Mouse (Mus musculus) embryo, embryonic 10.5 days (tissue): ENCODE measurements around the gene Snx29.

Experiments used
- DNase-seq: peaks from one replicate; pipeline ENCODE4 v3.0.0-alpha.2; 2015; ENCODE audit warnings: low spot score

The Snx29 gene

DNA sequence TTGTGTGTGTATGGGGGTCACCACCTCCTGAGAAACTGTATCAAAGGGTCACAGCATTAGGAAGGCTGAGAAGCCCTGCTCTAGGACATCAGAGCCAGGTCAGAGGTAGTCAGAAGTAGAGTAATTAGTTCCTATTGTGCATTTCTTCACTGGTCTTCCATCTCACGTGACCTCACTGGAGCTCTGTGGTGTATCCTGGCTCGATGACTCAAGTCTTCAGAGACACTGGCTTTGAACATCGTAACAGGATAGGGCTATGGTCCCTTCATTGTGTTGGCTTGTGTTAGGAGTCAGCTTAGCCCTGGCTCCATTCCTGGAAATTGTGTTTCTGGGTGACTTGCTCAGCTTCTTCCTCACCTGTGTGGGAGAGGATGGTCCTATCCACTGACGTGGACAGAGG is 126.6 kb downstream of the Snx29 start:
- DNase-seq, result no peak

DNA sequence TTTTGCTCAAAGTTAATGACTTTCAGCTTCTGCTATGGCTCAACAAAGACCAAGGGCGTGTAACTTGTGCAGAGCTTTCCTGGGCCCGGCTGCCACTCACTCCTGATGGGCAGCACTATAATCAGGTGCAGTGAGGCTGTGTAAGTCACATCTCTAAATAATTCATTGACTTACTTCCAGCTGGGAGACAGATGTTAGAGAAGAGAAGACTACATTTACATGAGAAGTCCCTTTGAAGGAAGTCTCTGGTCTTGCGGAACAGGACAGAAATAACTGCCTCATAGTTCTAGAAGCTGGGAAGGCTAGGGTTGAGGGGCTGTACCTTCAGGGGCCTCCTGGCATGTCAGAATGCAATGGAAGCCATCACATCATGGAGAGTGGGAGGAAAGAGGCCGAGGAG is 127.9 kb downstream of the Snx29 start:
- DNase-seq, result no peak

DNA sequence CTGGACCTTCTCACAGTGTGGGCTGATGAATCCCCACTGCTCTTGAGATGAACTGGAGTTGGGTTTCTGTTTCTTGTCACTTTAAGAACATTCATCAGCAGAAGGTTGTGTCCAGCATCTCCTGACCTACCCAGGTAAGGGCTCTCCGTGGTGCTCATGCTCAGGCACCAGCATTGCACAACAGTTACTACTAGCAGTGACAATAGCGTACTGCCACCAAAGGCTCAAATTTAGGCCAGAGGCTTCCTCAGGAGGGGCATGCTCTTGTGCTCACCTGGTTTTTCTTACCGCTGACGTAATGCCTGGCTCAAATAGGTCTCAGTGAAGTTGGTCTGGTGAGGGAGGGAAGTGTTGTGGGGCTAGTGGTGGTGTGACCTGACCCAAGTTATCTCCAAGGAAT is 132.2 kb downstream of the Snx29 start:
- no peak for DNase-seq

DNA sequence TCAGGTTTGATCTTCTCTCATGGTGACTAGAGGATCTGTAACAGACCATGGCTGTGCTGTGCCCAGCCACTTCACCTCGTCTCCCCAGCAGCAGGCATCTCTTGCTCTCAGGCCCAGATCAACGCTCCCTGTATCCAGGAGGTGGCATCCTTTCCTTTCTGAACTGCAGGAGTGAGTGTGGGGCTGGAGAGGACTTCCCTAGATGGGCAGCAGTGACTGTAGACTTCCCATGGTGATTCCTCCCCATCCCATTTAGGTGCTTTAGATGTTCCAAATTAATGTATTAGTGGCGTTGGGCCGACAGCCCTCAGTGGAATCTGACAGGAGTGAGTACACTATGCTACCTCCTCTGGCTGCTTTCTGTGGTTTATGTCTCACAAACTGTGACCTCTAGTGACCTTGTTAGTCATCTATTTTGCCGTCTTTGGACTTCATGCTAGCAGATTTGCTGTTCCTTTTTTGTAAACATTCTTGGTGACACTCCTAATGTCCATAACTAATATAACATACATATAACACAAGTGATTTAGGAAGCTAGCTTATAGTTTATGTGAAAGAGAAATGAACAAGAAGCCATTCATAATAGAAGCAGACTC is 132.9 kb downstream of the Snx29 start:
- no peak for DNase-seq

DNA sequence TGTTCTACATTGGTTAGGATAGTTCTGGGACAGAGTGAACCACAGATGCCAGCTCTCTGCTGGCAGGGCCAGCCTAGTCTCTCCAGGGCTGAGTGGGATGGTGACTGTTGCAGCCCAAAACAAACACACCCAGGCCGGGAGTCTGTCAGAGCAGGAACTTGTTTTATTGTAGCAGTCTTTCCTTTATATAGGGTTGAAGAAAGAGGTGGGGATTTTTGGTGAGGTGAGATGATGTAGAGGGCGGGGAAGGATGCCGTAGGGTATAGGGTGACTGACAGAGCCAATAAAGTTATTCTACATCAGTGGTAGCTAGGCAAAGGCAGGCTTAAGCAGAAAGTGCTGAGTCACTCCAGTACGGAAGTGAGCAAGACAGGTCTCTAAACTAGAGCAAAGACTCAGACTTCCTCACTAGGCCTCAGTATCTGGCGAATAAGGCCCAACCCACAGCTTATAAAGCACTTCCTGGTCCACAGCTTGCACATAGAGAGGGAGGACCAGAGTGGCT is 133.5 kb downstream of the Snx29 start:
- no peak for DNase-seq

DNA sequence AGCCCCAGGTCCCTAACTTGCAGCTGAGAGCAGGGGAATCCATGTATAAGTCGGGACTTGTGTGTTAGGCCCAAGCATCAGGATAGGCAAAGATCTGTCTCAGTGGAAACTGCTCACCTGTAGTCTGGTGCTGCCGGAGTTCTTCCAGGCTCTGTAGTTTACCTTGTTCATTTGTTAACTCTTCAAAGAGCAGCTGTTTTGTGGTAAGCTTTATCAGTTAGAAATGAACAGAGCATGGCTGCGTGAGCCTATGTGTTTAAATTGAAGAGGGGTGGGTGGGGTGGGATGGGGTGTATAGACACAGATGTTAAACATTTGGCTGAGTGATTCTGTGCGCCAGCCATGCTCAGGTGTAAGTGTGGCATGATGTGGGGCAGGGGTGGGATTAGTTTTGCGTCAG is 134.4 kb downstream of the Snx29 start:
- DNase-seq, result no peak

DNA sequence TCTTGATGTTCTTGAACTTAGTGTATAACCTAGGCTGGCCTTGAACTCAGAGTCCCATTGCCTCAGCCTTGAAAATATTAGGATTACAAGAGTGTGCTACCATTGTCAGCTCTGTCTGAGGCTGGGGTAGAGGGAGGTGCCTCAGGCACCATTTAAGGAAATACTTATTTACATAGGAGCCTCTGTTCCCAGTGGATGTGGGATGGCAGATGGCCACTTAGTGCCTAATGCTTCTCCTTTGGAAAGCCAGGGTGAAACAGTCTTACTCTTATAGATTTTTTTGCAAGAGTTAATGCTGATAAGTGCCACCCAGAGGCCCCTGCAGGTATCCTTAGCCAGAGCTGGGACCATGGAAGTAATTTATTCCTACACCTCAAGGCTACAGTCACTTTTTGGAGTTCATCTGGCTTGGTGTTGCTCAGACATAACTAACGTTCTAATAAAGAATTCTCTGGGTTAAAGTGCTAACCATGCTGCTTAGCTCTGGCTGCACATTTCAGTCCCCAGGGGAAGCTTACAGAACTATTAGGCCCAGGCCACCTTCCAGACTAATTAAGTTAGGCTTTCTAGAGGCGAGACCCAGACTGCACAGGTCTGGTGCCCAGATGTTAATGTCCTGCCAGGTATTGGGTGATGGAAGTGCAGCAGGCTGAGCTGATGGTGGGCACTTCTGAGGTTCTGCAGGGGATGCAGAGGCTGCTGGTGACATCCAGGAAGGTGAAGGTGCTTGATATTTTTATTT is 135.1 kb downstream of the Snx29 start:
- peak; percentile 7 for DNase-seq

DNA sequence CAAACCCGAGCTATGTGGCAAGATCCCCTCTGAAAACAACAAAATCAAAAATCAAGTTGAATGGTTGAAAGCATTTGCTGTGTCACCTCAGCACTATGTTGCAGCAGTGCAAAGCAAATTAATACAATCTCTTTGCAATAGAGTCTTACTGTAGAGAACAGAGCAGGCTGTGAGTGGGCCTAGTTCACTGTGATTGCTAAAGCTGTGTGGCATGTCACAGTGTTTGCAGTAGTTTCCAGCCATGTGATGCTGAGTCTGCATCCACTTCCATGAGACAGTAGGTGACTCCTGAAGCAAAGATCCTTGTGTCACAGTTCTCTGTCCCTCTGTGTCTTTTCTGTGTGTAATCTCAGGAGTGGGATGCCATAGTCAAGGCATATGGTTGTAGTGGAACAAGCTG is 137.5 kb downstream of the Snx29 start:
- DNase-seq, result no peak

DNA sequence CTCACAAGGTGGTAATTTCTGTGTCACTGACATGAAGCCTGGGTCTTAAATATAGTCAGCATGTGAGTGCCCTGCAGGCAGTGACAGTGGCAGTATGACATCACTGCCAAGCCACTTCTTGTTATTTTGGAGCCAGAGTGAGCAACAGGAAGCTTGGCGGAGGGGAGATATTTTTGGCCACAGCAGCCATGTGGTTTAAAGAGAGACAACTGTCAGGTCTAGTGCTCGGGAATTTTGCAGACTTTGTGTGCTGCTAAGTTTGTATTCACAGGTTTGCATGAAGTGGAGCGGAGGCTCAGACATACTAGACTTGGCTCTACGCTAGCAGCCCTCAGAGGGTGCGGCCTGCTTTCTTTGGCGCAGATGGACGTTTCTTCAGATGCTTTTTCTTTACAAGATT is 138.9 kb downstream of the Snx29 start:
- DNase-seq, result no peak

DNA sequence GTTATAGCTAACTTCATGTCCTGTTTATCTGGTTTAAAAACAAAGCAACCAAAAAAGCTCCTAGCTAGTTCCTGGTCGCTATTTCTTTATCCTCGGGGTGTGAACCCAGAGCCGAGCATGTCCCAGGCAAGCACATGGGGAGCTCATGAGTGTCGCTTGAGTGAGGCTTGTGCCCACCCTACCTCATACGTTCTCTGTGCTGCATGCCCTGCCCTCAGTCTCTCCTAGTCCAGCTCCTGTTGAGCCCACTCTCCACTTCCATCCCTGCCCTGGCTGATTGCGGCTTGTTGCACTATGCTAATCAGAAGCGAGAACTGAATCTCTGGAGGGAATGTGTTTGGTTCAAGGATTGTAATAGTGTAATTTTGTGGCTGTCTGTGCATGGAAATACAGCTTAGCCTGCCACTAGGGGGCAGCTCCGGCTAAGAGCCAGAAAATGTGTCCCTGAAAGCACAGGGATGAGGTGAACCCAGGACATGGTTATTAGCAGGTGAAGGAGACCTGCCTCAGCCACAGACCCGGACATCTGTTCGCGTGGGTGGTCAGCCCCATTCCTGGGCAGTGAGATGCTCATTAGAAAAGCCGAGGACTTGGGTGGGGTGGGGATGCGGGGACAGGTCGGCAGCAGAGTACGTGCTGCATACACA is 145.9 kb downstream of the Snx29 start:
- DNase-seq, result peak; percentile 74

DNA sequence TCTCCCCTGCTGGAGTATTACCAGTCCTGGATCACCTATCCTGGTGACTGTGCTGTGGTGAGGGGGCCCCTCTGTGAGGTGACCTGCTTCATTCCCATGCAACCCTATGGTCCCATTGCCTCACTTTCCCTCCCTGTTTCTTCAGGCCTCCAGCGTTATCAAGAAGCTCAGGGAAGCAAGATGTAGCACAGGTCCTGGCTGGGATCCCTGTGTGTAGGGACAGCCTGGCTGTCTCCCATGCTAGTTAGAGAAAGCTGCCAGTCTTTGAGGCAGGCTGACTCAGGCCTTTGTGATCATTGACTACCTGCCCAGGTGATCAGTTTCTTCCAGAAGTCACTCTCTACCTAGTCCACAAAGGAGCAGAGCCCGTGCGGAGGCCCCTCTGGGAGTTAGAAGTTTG is 146.8 kb downstream of the Snx29 start:
- no peak for DNase-seq

DNA sequence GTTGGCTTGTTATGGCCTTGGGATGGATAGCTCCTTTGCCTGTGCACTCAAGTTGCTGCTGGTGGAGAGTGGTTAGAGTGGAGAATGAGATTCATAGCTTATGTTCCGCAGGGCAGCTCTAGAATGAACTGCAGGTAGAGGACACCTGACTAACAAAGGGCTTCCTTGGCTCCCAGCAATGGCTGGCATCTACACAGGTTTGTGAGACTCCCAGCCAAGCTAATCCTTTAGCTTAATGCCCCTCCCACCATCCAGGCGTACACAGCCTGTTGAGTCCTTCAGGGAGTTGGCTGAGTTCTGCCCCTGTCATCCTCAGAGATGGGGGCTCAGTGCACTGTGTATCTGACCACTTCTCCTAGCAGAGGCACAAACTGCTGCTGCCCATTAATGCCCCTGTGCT is 148.5 kb downstream of the Snx29 start:
- DNase-seq, result no peak

DNA sequence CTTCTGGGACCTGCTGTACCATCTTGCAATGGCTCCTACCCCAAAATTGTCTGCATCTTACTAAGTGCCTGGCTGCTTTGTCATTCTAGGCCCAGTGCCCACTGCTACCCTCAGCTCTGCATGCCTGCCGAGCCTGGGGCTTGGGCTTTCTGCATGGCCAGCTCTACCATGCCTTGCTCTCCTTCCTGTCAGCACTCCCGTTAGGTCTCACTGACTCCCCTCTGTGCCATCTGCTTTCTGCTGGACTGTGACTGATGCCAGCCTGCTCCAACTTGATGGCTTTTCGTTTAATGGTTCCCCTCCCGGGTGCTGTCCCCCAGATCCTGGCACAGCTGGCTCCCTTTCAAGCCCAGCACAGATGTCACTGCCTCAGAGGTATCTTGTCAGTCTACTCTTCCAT is 150.1 kb downstream of the Snx29 start:
- DNase-seq, result no peak

DNA sequence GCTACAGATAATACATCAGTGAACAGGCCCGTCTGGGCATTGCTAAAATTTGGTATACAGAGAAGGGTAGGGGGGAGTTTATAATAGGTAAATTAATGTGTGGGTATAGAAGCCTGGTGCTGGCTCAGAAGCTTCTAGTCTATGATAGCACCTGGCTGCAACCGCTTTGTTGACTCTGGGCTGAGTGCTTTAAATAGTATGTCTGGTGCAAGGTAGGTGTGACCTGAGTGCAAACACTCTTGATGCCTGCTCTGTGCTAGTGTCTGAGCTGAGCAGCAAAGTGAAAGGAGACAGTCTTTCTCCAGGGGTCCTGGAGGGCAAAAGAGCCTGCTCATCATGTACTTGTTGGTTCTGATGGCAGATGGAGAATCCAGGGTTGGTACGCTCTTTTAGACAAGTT is 150.8 kb downstream of the Snx29 start:
- DNase-seq, result no peak

DNA sequence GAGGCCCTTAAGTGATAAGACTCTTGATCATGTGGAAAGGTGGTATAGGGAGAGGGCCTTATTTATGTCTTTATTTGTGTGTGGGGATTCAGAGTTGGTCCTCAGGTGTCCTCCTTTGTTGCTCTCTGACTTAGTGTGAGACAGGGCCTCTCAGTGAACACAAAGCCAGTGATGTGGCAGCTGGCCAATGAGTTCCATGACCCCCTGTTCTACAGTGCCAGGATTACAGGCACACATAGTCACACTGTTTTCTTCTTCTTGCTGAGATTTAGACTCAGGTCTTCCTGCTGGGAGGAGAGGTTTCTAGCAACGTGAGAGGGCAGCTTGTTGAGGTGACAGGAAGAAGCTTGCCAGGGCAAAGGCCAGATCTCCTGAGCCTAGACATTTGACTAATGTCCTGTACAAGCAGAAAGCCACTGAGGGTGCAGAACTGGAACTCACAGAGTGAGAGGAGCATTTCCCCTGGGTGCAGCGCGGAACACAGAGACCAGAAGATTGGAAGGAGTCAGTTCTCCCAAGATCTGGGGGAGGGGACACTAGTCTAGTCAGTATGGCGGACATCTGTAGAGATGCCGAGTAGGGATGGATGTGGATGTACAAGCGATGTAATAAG is 151.3 kb downstream of the Snx29 start:
- DNase-seq, result no peak

DNA sequence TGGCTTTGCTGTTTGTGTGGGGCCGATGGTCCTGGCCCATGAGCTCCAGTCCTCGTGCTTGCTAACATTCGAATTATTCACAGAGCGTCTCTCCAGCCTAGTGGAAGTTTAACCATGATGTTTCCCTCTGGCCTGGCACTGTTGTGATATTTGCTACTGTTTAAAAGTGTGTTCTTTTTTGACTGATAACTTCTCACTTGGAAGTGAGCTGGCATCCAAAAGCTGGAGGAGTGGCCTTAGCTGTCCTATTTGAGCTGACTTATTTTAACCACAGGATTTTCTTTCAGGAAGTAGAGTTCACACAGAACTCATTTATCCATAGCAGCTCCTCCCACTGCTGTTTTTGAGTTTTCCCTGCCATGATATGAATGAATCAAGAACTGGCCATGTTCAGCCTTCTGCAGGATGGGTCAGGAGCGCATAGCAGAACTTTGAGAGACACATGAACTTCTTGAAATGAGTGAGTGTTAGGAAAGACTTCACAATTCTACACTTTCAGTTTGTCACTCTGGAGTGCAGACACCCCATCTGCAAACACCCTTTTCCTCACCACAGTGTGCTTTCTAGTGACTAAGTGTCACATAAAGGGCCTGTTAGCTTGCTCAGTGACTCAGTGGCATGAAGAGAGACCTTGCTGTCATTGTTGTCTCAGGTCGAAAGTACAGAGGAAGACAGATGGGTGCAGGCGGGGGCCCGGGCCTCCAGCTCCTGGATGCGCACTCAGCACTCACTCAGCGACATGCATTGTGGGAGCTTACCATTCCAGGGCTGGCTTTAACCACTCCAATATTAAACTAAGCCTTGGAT is 152.6 kb downstream of the Snx29 start:
- DNase-seq, result no peak

DNA sequence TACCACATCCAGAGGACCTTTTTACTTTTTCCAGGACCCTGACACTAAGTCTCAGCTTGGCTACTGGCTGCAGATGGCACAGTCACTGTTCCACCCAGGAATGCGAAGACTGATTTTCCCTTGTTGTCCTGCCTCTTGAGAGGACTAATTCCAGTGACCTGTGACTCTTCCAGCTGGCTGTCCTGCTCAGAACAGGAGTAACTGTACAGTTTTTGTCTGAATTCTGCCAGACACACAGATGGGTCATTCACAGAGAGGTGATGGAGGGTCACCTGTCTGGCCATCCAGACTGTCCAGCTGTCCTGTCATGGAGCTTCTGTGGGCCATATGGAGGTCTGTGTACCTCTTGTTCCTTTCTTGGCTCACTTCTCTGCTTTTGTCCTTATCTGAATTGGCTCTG is 153.6 kb downstream of the Snx29 start:
- DNase-seq, result no peak

DNA sequence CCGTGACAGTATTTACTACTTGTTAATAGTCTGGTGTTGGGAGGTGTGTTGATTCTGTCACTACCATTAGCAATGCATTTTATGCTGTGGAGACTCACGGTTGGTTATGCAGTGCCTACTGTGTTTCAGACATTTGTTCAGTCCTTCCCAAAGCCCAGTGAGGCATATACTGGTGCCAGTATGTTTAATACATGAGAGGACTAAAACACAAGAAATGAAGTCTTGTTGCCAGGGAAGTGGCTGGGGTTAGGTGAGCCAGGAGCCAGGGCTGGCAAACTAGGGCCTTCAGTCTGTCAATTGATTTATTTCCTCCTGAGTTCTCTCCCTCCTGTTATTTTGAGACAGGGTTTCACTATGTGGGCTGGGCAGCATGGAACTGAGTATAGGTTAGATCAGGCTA is 154.3 kb downstream of the Snx29 start:
- DNase-seq, result no peak

DNA sequence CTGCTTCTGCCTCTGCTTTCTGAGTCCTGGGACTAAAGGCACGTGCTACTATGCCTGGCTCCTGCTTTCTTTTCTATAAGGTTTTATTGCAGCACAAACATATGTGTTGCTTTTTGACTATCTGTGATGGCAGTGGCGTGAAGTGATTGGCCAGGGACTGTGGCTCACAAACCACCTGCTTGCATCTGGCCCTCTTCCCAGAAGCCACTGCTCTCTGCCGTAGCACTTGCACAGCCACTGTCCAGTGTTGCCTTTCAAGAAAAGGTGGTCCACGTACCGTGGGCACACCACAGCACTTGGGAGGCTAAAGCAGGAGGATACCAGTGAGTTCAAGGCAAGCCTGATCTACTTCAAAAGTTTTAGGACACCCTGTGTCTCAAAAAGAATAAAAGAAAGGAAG is 154.9 kb downstream of the Snx29 start:
- DNase-seq, result no peak

DNA sequence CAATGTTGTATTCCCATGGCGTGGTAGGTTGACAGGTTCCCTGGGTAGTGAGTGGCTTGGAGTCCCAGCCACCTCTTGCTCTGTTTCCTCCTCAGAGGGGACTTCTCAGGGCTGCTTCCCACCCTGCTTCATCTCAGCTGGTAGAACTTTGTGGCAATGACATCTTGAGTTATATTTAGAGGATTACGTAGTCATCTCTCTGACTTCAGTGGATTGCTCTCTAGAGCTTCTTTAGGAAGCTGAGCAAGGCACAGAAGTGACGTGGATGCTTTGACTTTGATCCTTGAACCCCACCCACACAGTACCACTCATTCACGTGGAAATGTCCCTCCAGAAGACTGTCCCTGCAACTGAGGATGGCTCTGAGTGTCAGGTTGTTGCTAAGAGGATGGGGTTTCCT is 156.9 kb downstream of the Snx29 start:
- DNase-seq, result no peak

DNA sequence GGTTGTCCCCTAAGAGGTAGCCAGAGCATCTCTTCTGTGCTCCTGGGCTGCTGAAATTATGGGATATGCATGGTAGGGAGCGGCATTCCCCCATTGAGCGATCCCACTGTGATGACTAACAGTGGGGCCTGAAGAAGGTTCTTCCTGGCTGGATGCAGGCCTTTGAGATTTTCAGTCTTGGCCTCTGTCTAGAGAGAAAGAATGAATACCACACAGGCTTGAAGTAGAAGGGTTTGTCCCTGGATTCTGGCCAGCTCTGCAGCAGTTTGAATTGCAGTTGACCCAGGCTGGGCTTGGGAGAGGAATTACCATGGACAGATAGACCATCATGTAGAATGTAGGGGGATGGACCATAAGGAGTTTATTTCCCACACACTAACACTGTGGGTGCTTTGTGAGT is 159.5 kb downstream of the Snx29 start:
- no peak for DNase-seq

DNA sequence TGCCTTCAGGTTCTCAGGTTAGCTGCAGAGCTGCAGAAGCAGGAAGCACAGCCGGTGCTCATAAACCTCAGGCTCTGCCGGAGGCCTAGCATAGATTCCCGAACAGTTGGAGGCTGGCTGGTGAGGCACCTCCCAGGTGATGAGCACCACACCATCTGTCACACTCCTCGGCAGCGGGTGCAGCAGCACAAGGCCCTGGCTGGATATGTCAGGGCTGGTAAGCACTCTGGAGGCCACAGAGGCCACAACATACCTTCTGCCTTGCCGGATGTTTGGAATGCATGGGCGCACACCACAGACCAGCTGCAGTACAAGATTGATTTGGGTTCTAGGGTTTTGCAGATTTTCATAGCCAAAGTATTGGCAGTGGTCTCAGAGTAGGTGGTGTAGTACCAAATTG is 172.2 kb downstream of the Snx29 start:
- no peak for DNase-seq
